Mouse (Mus musculus): ENCODE results near the gene Cab39l. TPM values are rescaled to one million over a fixed set of nuclear protein-coding genes. Genes with fewer than 3 reads are reported as not detected.

Cab39l gene
- polyA plus RNA-seq, 1 experiment from 2014 or later: 30.6 TPM

GRCm38 (mm10) chr14:59441472-59441805 is 667 bp downstream of the Cab39l start:
- no peaks in the 10 kb centered on the region for H3K27me3 ChIP-seq (replicated peaks)
- WGBS: 11% methylated on average over 6 of the region's 6 CpGs
- no peak for ATAC-seq (ENCODE audit: low FRiP score, low read depth)
- H3K36me3 ChIP-seq: no peaks in the 10 kb centered on the region
- no peak overlapping the region for H3K27ac ChIP-seq
- H3K9ac ChIP-seq: peak overlapping the region; percentile 74
- H3K4me1 ChIP-seq: peaks cover 6% of the 10 kb centered on the region
- H3K4me3 ChIP-seq: peak overlapping the region; percentile 68
- H3K9me3 ChIP-seq: no peaks in the 10 kb centered on the region
- H3K4me2 ChIP-seq (replicated peaks): peak overlapping the region; percentile 77

DNA sequence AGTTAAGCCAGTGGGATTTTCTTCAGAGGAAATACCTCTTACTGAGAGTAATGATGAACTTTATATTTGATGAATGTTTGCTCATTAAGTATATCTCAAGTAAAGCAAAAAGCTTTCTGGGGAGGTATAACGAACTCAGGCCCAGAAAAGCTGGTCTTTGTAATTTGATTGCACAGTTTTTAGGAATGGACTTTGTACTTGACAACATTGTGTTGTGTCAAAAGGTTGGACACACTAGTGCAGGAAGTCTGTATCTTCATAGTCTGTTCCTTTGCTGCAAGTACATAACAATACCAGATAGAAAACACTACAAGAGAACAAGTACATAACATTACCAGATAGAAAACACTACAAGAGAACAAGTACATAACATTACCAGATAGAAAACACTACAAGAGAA is 4.6 kb downstream of the Cab39l start:
- 89% methylated on average over 1 of the region's 1 CpGs for WGBS
- no peak for ATAC-seq (ENCODE audit: low FRiP score, low read depth)

DNA sequence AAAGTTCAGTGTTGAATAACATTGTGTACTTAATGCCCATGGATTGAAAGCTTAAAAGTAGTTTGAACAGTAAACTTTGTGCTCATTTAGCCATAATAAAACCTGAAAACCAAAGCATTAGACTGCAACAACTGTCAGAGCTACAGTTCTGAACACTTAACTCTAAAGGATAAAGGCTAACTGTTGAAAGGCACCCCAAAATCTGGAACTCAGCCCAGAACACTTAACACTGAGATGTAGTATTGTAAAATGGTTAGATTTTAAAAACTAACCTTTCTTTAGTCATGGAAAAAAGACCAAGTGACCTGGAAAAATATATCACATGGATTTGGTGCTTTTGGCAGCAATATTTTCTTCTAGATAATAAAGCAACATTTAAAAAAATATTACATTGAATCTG is 7.2 kb downstream of the Cab39l start:
- Histone ChIP-seq H3K4me1 (no peaks in the 10 kb centered on the region), H3K4me2 (replicated peaks) (no peak overlapping the region), H3K27me3 (replicated peaks) (no peaks in the 10 kb centered on the region), H3K9me3 (peaks cover 7% of the 10 kb centered on the region; the same call in 1 of the 2 replicates), H3K36me3 (no peaks in the 10 kb centered on the region), H3K27ac (no peak overlapping the region), H3K9ac (no peak overlapping the region), H3K4me3 (no peak overlapping the region)
- ATAC-seq (ENCODE audit: low FRiP score, low read depth): no peak

More for the DNA sequence above, 4.6 kb downstream of the Cab39l start:
- Histone ChIP-seq H3K9me3 (peaks cover 7% of the 10 kb centered on the region; the same call in 1 of the 2 replicates), H3K4me1 (no peaks in the 10 kb centered on the region), H3K4me2 (replicated peaks) (no peak overlapping the region), H3K27me3 (replicated peaks) (no peaks in the 10 kb centered on the region), H3K9ac (no peak overlapping the region), H3K27ac (no peak overlapping the region), H3K4me3 (no peak overlapping the region), H3K36me3 (no peaks in the 10 kb centered on the region)

GRCm38 (mm10) chr14:59466503-59466902 is 25.7 kb downstream of the Cab39l start:
- no peaks in the 10 kb centered on the region for H3K4me1 ChIP-seq
- H3K9ac ChIP-seq: no peak overlapping the region
- H3K27me3 ChIP-seq (replicated peaks): no peaks in the 10 kb centered on the region
- 91% methylated on average over 2 of the region's 2 CpGs for WGBS
- H3K9me3 ChIP-seq: no peaks in the 10 kb centered on the region
- no peak overlapping the region for H3K4me3 ChIP-seq
- no peak for ATAC-seq (ENCODE audit: low FRiP score, low read depth)
- H3K36me3 ChIP-seq: no peaks in the 10 kb centered on the region
- H3K4me2 ChIP-seq (replicated peaks): no peak overlapping the region
- no peak overlapping the region for H3K27ac ChIP-seq

DNA sequence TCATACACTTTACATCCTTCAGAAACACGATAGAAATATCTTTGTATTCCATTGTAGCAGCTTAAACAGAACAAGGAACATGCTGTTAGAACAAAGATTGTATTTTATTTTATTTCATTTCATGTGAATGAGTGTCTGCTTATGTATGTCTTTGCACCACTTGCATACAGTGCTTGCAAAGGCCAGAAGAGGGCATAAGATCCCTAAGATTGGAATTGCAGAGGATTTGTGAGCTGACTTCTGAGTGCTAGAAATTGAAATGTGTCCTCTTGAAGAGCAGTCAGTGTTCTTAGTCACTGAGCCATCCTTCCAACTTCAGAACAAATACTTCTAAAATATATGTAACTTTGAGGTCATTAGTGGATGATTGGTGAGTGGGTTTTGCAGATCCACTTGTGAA is 27.0 kb downstream of the Cab39l start:
- H3K4me2 ChIP-seq (replicated peaks): no peak overlapping the region
- 63% methylated on average over 1 of the region's 1 CpGs for WGBS
- H3K36me3 ChIP-seq: no peaks in the 10 kb centered on the region
- no peaks in the 10 kb centered on the region for H3K9me3 ChIP-seq
- no peak overlapping the region for H3K4me3 ChIP-seq
- H3K9ac ChIP-seq: no peak overlapping the region
- H3K27ac ChIP-seq: no peak overlapping the region
- no peaks in the 10 kb centered on the region for H3K27me3 ChIP-seq (replicated peaks)
- no peaks in the 10 kb centered on the region for H3K4me1 ChIP-seq
- ATAC-seq (ENCODE audit: low FRiP score, low read depth): no peak

DNA sequence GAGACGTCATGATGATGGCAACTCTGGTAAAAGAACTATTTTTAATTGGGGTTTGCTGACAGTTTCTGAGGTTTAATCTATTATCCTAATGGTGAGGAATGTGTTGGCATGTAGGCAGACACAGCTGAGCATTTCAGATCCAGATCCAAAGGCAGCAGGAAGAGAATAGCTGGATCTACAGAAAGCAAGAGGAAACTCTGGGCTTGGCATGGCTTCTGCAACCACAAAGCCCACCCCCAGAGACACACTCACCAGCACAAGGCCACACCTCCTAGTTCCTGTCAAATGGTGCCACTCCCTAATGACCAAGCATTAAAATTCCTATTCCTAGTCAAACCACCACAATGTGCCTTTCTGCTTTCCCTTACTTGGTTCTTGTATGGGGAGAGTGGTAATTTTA is 30.0 kb downstream of the Cab39l start:
- no peaks in the 10 kb centered on the region for H3K36me3 ChIP-seq
- H3K27me3 ChIP-seq (replicated peaks): no peaks in the 10 kb centered on the region
- WGBS: 97% methylated on average over 1 of the region's 1 CpGs
- H3K9me3 ChIP-seq: no peaks in the 10 kb centered on the region
- H3K4me2 ChIP-seq (replicated peaks): no peak overlapping the region
- no peaks in the 10 kb centered on the region for H3K4me1 ChIP-seq
- no peak for ATAC-seq (ENCODE audit: low FRiP score, low read depth)
- no peak overlapping the region for H3K4me3 ChIP-seq
- H3K27ac ChIP-seq: no peak overlapping the region
- no peak overlapping the region for H3K9ac ChIP-seq

GRCm38 (mm10) chr14:59478699-59479098 is 37.9 kb downstream of the Cab39l start:
- no peak overlapping the region for H3K4me2 ChIP-seq (replicated peaks)

GRCm38 (mm10) chr14:59485247-59485810 is 44.6 kb downstream of the Cab39l start:
- Histone ChIP-seq H3K36me3 (no peaks in the 10 kb centered on the region), H3K4me2 (replicated peaks) (no peak overlapping the region), H3K4me3 (no peak overlapping the region), H3K4me1 (no peaks in the 10 kb centered on the region), H3K27ac (no peak overlapping the region), H3K9me3 (no peaks in the 10 kb centered on the region), H3K9ac (no peak overlapping the region), H3K27me3 (replicated peaks) (no peaks in the 10 kb centered on the region)
- no peak for ATAC-seq (ENCODE audit: low FRiP score, low read depth)
- WGBS: 94% methylated on average over 4 of the region's 4 CpGs

More at GRCm38 (mm10) chr14:59478699-59479098, 37.9 kb downstream of the Cab39l start:
- ATAC-seq (ENCODE audit: low FRiP score, low read depth): no peak
- 71% methylated on average over 6 of the region's 6 CpGs for WGBS
- H3K9ac ChIP-seq: no peak overlapping the region
- H3K4me1 ChIP-seq: no peaks in the 10 kb centered on the region
- H3K27ac ChIP-seq: no peak overlapping the region
- H3K36me3 ChIP-seq: no peaks in the 10 kb centered on the region
- no peak overlapping the region for H3K4me3 ChIP-seq
- H3K9me3 ChIP-seq: no peaks in the 10 kb centered on the region
- H3K27me3 ChIP-seq (replicated peaks): no peaks in the 10 kb centered on the region

- Histone ChIP-seq H3K4me1 (no peaks in the 10 kb centered on the region), H3K27ac (no peak overlapping the region), H3K36me3 (no peaks in the 10 kb centered on the region), H3K27me3 (replicated peaks) (no peaks in the 10 kb centered on the region), H3K4me2 (replicated peaks) (no peak overlapping the region), H3K9ac (no peak overlapping the region), H3K4me3 (no peak overlapping the region), H3K9me3 (no peaks in the 10 kb centered on the region)
- no peak for ATAC-seq (ENCODE audit: low FRiP score, low read depth)
- WGBS: 85% methylated on average over 4 of the region's 4 CpGs
Observed at GRCm38 (mm10) chr14:59492376-59492775, 51.6 kb downstream of the Cab39l start.

DNA sequence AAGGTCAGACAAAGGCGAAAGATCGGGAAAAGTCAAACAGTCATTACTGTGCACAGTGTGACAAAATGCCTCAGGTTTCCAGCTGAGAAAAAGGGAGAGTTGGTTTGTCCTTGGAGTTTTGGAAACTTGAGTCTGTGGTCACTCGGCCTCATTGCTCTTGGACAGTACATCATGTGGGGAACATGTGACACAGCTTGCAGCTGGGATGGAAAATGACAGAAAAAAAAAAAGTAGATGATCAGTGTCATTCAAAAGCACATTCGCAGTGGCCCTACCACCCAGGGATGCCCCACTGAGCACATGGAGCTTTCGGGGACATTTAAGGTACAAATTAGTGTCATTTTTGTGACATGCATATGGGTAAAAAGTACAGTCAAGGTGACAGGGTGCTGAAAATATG is 57.2 kb downstream of the Cab39l start:
- no peak for ATAC-seq (ENCODE audit: low FRiP score, low read depth)
- Histone ChIP-seq H3K4me2 (replicated peaks) (no peak overlapping the region), H3K27ac (no peak overlapping the region), H3K9ac (no peak overlapping the region), H3K36me3 (no peaks in the 10 kb centered on the region), H3K4me3 (no peak overlapping the region), H3K4me1 (no peaks in the 10 kb centered on the region), H3K27me3 (replicated peaks) (no peaks in the 10 kb centered on the region), H3K9me3 (no peaks in the 10 kb centered on the region)
- WGBS: 91% methylated on average over 5 of the region's 5 CpGs

DNA sequence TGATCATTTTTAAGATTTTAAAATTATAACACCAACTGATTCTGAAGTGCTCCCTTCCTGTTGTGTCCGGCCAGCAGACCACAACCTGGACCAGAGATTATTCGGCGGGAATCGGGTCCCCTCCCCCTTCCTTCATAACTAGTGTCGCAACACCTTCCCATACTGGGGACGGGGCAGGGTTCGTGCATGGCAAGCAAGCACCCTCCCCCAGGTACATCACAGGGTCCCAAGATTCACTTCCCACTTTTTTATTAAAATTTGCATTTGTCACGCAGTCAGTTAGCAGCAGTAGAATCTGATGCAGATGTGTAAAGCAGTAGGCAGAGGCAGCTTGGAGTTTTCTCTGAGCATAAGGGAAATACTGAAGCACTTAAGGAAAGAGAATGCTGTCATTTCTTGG is 64.1 kb downstream of the Cab39l start:
- H3K9ac ChIP-seq: no peak overlapping the region
- H3K4me3 ChIP-seq: no peak overlapping the region
- no peak for ATAC-seq (ENCODE audit: low FRiP score, low read depth)
- H3K36me3 ChIP-seq: no peaks in the 10 kb centered on the region; the same call in 1 of the 2 replicates
- no peaks in the 10 kb centered on the region for H3K27me3 ChIP-seq (replicated peaks)
- no peak overlapping the region for H3K27ac ChIP-seq
- H3K4me2 ChIP-seq (replicated peaks): no peak overlapping the region
- H3K9me3 ChIP-seq: no peaks in the 10 kb centered on the region
- no peaks in the 10 kb centered on the region for H3K4me1 ChIP-seq
- WGBS: 94% methylated on average over 8 of the region's 8 CpGs

- ATAC-seq (ENCODE audit: low FRiP score, low read depth): no peak
- Histone ChIP-seq H3K9me3 (no peaks in the 10 kb centered on the region), H3K36me3 (no peaks in the 10 kb centered on the region; the same call in 1 of the 2 replicates), H3K4me1 (no peaks in the 10 kb centered on the region), H3K4me2 (replicated peaks) (no peak overlapping the region), H3K27me3 (replicated peaks) (no peaks in the 10 kb centered on the region), H3K27ac (no peak overlapping the region), H3K9ac (no peak overlapping the region), H3K4me3 (no peak overlapping the region)
- 93% methylated on average over 4 of the region's 4 CpGs for WGBS
Observed at GRCm38 (mm10) chr14:59506139-59506538, 65.4 kb downstream of the Cab39l start.

DNA sequence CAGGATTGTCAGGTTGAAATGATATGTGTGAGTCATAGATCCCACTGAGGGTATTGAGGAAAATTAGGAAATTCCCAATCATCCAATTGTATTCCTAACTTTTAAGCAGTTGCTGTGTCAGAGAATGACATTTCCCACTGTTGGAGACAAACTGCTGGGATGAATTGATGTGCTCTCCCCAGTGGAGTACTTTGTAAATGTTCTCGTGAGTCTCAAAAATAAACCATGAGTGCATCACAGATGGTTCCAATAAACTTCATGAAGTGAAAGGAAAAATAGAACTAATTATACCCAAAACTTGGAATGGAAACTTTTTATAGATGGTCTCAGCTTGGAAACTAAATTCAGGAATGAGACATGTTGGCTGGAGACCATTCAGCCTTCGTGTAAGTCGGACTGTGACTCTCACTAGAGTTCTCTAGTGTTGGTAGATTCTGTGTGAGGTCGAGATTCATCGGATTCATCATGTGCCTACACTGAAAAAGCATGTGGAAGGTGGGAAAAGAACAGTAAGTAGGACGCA is 73.2 kb downstream of the Cab39l start:
- Histone ChIP-seq H3K27me3 (replicated peaks) (no peaks in the 10 kb centered on the region), H3K4me3 (no peak overlapping the region), H3K36me3 (no peaks in the 10 kb centered on the region), H3K9me3 (no peaks in the 10 kb centered on the region), H3K4me2 (replicated peaks) (no peak overlapping the region), H3K9ac (no peak overlapping the region), H3K27ac (no peak overlapping the region), H3K4me1 (no peaks in the 10 kb centered on the region)
- 85% methylated on average over 6 of the region's 6 CpGs for WGBS
- no peak for ATAC-seq (ENCODE audit: low FRiP score, low read depth)

Measured in neural tube, embryonic 12.5 days (tissue).